Comparison of ENCODE assay signal across 13 mouse cellular contexts in the genomic region with DNA sequence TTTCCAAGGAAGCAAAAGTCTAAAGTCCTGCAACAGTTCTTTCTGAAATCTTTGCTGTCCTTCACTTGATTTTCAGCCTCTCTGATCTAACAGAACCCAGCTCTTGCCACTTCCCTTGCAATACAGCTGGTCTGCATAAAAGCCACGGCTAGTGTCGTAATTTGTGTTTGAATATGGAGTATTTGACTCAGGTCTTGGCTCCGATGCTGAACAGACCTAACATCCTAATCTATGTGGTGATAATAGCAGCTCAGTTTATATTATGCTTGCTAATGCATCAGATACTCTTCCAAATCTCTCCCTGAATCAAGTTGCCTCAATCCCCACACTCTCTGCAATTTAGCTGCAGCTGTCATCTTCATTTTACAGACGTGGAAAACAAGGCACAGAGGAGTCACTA.
"Had no signal": no experiment of that assay in that cellular context is flagged by ENCODE, and none has a peak within 500 bp of the region (broad histone marks: within the 10 kb centered on the region; RNA-seq: fewer than 3 reads in every experiment).

No protein-coding gene starts in this region.

- H3K4me1 ChIP-seq: limb, embryonic 12.5 days; liver, embryonic 13.5 days; midbrain, embryonic 13.5 days; neural tube, embryonic 15.5 days had no signal

- H3K36me3 ChIP-seq: limb, embryonic 12.5 days; liver, embryonic 13.5 days; midbrain, embryonic 13.5 days; neural tube, embryonic 15.5 days had no signal

- H3K9ac ChIP-seq: limb, embryonic 12.5 days; liver, embryonic 13.5 days; liver, postnatal 0 days; midbrain, embryonic 13.5 days; neural tube, embryonic 15.5 days had no signal

- H3K27ac ChIP-seq: layer of hippocampus, adult 2 months; limb, embryonic 12.5 days; liver, embryonic 13.5 days; midbrain, embryonic 13.5 days; neural tube, embryonic 15.5 days had no signal

- ATAC-seq: liver, postnatal 0 days; midbrain, embryonic 13.5 days had no signal

- H3K9me3 ChIP-seq: limb, embryonic 12.5 days; midbrain, embryonic 13.5 days; neural tube, embryonic 15.5 days had no signal

- H3K27me3 ChIP-seq: limb, embryonic 12.5 days; liver, embryonic 13.5 days; midbrain, embryonic 13.5 days; neural tube, embryonic 15.5 days had no signal

- DNase-seq: kidney, adult 18-20 months; kidney, postnatal 10 days; kidney, postnatal 4 days; liver; liver, embryonic 13.5 days; liver, postnatal 0 days; right cerebral cortex, adult 18-20 months; right cerebral cortex, postnatal 25 days; thymus, postnatal 25 days had no signal

- H3K4me3 ChIP-seq: layer of hippocampus, adult 2 months; limb, embryonic 12.5 days; liver, embryonic 13.5 days; midbrain, embryonic 13.5 days; neural tube, embryonic 15.5 days had no signal

- H3K4me2 ChIP-seq: limb, embryonic 12.5 days; liver, embryonic 13.5 days; midbrain, embryonic 13.5 days; neural tube, embryonic 15.5 days had no signal
